Mouse (Mus musculus): Measurements from ENCODE around the gene Ybx1. TPM values are rescaled to one million over a fixed set of nuclear protein-coding genes. Genes with fewer than 3 reads are reported as not detected.

The Ybx1 gene
- 573 and 1,023 TPM in 2 replicates for polyA plus RNA-seq (2012; ENCODE audit: insufficient read depth, insufficient read length, missing spikeins)

GRCm38 (mm10) chr4:119294415-119295133, at the start of gene Ybx1:
Ybx1 (minus strand) TSS chr4:119294604.
- Histone ChIP-seq H3K4me1 (ENCODE audit: control insufficient read depth, insufficient read depth, insufficient read length, low read length) (peaks cover 9% of the 10 kb centered on the region), H3K4me3 (ENCODE audit: insufficient read depth, low read depth, low read length) (peak within 1 kb of the TSS; percentile 81), H3K27ac (replicated peaks; ENCODE audit: low read depth, low read length) (peak within 1 kb of the TSS; percentile 77)

GRCm38 (mm10) chr4:119338861-119339361, 44.5 kb upstream of the Ybx1 start:
- H3K27ac ChIP-seq (replicated peaks; ENCODE audit: low read depth, low read length) = no peak overlapping the region
- H3K4me3 ChIP-seq (ENCODE audit: insufficient read depth, low read depth, low read length) = no peak overlapping the region
- H3K4me1 ChIP-seq (ENCODE audit: control insufficient read depth, insufficient read depth, insufficient read length, low read length) = no peaks in the 10 kb centered on the region

GRCm38 (mm10) chr4:119338422-119338821, 44.0 kb upstream of the Ybx1 start:
- H3K27ac ChIP-seq (replicated peaks; ENCODE audit: low read depth, low read length) = no peak overlapping the region
- no peak overlapping the region for H3K4me3 ChIP-seq (ENCODE audit: insufficient read depth, low read depth, low read length)
- H3K4me1 ChIP-seq (ENCODE audit: control insufficient read depth, insufficient read depth, insufficient read length, low read length) = no peaks in the 10 kb centered on the region

DNA sequence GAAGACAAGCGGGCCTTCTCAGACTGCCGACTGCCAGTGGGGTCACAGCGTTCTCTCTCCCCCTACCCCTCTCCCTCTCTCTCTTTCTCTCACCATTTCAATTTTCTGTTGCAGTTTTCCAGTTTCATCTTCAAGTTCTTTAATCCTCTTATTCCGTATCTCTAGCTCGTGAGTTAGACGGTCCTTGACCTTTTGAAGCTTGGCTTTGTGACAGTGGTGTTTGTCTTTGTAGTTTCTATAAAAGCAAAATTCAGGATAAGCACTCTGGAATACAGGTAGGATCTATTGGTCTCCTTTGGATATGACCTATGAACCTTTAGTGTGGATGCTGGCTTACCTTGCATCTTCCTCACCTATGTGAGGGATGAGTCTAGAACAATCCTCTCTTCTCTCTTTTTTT, 39.1 kb upstream of the Ybx1 start:
- Histone ChIP-seq H3K27ac (replicated peaks; ENCODE audit: low read depth, low read length) (no peak overlapping the region), H3K4me3 (ENCODE audit: insufficient read depth, low read depth, low read length) (no peak overlapping the region), H3K4me1 (ENCODE audit: control insufficient read depth, insufficient read depth, insufficient read length, low read length) (no peaks in the 10 kb centered on the region)

GRCm38 (mm10) chr4:119320896-119321550, 26.6 kb upstream of the Ybx1 start:
- Histone ChIP-seq H3K27ac (replicated peaks; ENCODE audit: low read depth, low read length) (no peak overlapping the region), H3K4me1 (ENCODE audit: control insufficient read depth, insufficient read depth, insufficient read length, low read length) (peaks cover 8% of the 10 kb centered on the region), H3K4me3 (ENCODE audit: insufficient read depth, low read depth, low read length) (peak overlapping the region; percentile 75)

DNA sequence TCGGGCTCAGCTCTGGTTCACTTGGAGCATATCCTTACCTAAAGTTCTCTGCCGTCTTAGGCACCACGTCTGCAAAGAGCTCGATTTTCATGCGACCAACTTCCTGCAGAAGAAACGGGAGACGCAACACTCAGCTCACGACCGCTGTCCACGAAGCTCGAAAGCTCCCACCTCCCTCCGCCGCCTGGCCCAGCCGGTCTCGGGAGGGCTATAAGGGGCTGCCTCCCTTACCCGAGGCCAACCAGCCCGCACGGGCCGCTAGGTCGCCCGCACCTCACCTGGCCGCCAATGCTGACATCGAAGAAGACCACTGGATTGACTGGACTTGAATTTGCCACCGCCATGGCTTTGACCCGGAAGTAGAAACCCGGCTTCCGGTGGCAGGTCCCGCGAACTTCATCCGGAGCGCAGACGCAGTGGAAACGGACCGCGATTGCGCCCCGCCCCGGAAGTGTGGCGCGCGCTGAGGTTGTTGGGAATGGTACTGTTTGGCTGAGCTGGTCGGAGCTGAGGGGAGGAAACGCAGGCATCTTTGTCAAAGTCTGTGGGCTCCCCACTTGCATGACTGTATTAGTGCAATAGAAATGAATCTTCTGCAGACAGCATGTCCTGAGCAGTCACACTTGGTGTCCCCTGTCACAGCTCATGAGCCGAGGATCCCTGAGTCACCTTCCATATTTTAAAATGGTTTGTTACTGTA, 25.9 kb upstream of the Ybx1 start, which contains the start of gene Ppih:
Gene Ppih, minus strand, starts transcription at position 416 of the 700 bp plus-strand sequence.
- H3K27ac ChIP-seq (replicated peaks; ENCODE audit: low read depth, low read length) = peak within 1 kb of the TSS; percentile 71; the same call in 1 of the 2 replicates
- peaks cover 8% of the 10 kb centered on the region for H3K4me1 ChIP-seq (ENCODE audit: control insufficient read depth, insufficient read depth, insufficient read length, low read length)
- H3K4me3 ChIP-seq (ENCODE audit: insufficient read depth, low read depth, low read length) = peak within 1 kb of the TSS; percentile 79

GRCm38 (mm10) chr4:119313756-119314155, 19.4 kb upstream of the Ybx1 start:
- H3K27ac ChIP-seq (replicated peaks; ENCODE audit: low read depth, low read length) = no peak overlapping the region

GRCm38 (mm10) chr4:119305418-119305817, 11.0 kb upstream of the Ybx1 start:
- Histone ChIP-seq H3K4me3 (ENCODE audit: insufficient read depth, low read depth, low read length) (no peak overlapping the region), H3K27ac (replicated peaks; ENCODE audit: low read depth, low read length) (no peak overlapping the region), H3K4me1 (ENCODE audit: control insufficient read depth, insufficient read depth, insufficient read length, low read length) (no peaks in the 10 kb centered on the region)

More at GRCm38 (mm10) chr4:119313756-119314155, 19.4 kb upstream of the Ybx1 start:
- no peaks in the 10 kb centered on the region for H3K4me1 ChIP-seq (ENCODE audit: control insufficient read depth, insufficient read depth, insufficient read length, low read length)
- H3K4me3 ChIP-seq (ENCODE audit: insufficient read depth, low read depth, low read length) = no peak overlapping the region

- no peaks in the 10 kb centered on the region for H3K4me1 ChIP-seq (ENCODE audit: control insufficient read depth, insufficient read depth, insufficient read length, low read length)
- H3K4me3 ChIP-seq (ENCODE audit: insufficient read depth, low read depth, low read length) = no peak overlapping the region
- H3K27ac ChIP-seq (replicated peaks; ENCODE audit: low read depth, low read length) = no peak overlapping the region
These were observed 8.9 kb upstream of the Ybx1 start for GRCm38 (mm10) chr4:119303291-119303690.

DNA sequence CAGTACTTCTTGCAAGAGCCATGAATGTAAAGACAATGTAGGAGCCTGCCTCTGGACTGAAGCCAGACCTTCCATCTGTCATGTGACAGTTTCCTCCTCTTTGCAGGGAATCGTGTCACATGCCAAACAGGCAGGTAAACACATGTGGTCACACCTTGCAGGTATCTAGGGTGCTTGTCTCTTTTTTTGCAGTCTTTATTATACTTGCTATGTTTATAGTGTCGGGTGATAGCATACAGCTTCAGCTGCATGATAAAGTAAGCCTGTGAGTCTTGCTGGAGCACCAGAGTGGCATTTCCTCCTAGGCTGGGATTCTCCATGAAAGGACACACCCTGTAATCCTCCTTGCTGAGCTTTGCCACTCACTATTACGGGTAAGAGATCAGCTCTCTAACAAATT, 7.4 kb upstream of the Ybx1 start:
- no peaks in the 10 kb centered on the region for H3K4me1 ChIP-seq (ENCODE audit: control insufficient read depth, insufficient read depth, insufficient read length, low read length)
- no peak overlapping the region for H3K27ac ChIP-seq (replicated peaks; ENCODE audit: low read depth, low read length)
- H3K4me3 ChIP-seq (ENCODE audit: insufficient read depth, low read depth, low read length) = no peak overlapping the region

DNA sequence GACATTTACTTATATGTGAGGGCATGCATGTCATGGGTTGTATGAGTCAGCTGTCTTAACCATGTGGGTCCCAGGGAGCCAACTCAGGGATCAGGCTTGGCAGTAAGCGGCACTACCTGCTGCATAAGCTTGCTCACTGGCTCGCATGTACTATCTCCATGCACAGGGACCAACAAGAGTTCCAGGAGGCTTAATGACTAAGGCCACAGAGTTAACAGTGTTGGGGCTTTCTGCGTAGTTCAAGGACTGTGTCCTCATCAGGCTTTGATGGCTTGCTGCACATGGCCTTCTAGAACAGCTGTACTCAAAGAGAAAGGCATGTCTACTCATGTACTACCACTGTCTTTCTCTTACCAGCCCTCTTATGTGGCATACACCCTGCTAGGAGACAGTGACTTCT, 6.4 kb upstream of the Ybx1 start:
- H3K27ac ChIP-seq (replicated peaks; ENCODE audit: low read depth, low read length) = no peak overlapping the region
- H3K4me1 ChIP-seq (ENCODE audit: control insufficient read depth, insufficient read depth, insufficient read length, low read length) = no peaks in the 10 kb centered on the region

GRCm38 (mm10) chr4:119297361-119297760, 3.0 kb upstream of the Ybx1 start:
- Histone ChIP-seq H3K27ac (replicated peaks; ENCODE audit: low read depth, low read length) (no peak overlapping the region), H3K4me3 (ENCODE audit: insufficient read depth, low read depth, low read length) (no peak overlapping the region), H3K4me1 (ENCODE audit: control insufficient read depth, insufficient read depth, insufficient read length, low read length) (peaks cover 6% of the 10 kb centered on the region; the same call in 1 of the 2 replicates)

More for the DNA sequence above, 6.4 kb upstream of the Ybx1 start:
- H3K4me3 ChIP-seq (ENCODE audit: insufficient read depth, low read depth, low read length) = no peak overlapping the region

DNA sequence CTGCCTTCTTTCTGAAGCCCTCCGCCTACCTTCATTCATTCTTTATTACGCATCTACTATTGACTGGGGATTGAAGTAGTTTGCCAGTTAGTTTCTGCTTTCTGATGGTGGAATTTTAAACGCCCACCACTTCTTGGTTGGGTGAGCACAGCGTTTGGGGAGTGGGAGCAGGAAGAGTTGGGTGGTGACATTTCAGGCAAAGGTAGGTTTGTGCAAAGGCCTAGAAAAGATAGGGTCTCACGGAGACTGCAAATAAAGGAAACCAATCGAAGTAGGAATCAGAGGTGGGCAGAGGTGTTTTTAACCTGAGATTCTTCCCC, 690 bp upstream of the Ybx1 start:
- H3K4me1 ChIP-seq (ENCODE audit: control insufficient read depth, insufficient read depth, insufficient read length, low read length) = peaks cover 9% of the 10 kb centered on the region
- H3K27ac ChIP-seq (replicated peaks; ENCODE audit: low read depth, low read length) = no peak overlapping the region
- H3K4me3 ChIP-seq (ENCODE audit: insufficient read depth, low read depth, low read length) = peak overlapping the region; percentile 72

GRCm38 (mm10) chr4:119293574-119294258, 688 bp downstream of the Ybx1 start:
- Histone ChIP-seq H3K27ac (replicated peaks; ENCODE audit: low read depth, low read length) (peak overlapping the region; percentile 55), H3K4me1 (ENCODE audit: control insufficient read depth, insufficient read depth, insufficient read length, low read length) (peaks cover 11% of the 10 kb centered on the region), H3K4me3 (ENCODE audit: insufficient read depth, low read depth, low read length) (peak overlapping the region; percentile 81)
